Mouse (Mus musculus) C2C12 (cell line): ENCODE measurements at regions not wholly inside any gene's neighbourhood (a gene's known extent, or its start where the extent isn't known, plus 50 kb on each side); places are given as distances from the start of the nearest gene placed in this dataset.

Source experiments
- H3K27me3 ChIP-seq: one replicate; pipeline ENCODE4 v1.6.1; 2011; ENCODE audit not compliant: control insufficient read depth, insufficient read depth, insufficient read length
- H3K36me3 ChIP-seq: one replicate; pipeline ENCODE4 v1.6.1; 2011; ENCODE audit not compliant: control insufficient read depth, insufficient read depth
- H3K4me3 ChIP-seq: one replicate; pipeline ENCODE4 v1.5.1; 2011; ENCODE audit warnings: mild to moderate bottlenecking, control low read depth; ENCODE audit not compliant: poor library complexity, insufficient read depth, severe bottlenecking
- H3K79me2 ChIP-seq: one replicate; pipeline ENCODE4 v1.6.1; 2011; ENCODE audit not compliant: control insufficient read depth, insufficient read depth
- H3K79me3 ChIP-seq: one replicate; pipeline ENCODE4 v1.6.1; 2011; ENCODE audit warnings: low read depth, control low read depth
- H3ac ChIP-seq: one replicate; pipeline ENCODE3; 2011; ENCODE audit warnings: low read depth; ENCODE audit not compliant: control insufficient read depth, insufficient read length
- CEBPB ChIP-seq: IDR thresholded peaks from one replicate; pipeline ENCODE4 v1.6.1; 2011; ENCODE audit warnings: low read depth, mild to moderate bottlenecking, control low read depth, moderate library complexity
- CTCF ChIP-seq: IDR thresholded peaks from one replicate; pipeline ENCODE4 v1.5.1; 2011; ENCODE audit not compliant: control insufficient read depth, insufficient read depth, insufficient read length
- FOSL1 ChIP-seq: IDR thresholded peaks from one replicate; pipeline ENCODE4 v1.8.0; 2011; ENCODE audit warnings: mild to moderate bottlenecking, low read length; ENCODE audit not compliant: poor library complexity, insufficient read depth, severe bottlenecking
- MAX ChIP-seq: IDR thresholded peaks from one replicate; pipeline ENCODE4 v1.6.1; 2011; ENCODE audit warnings: mild to moderate bottlenecking, control low read depth
- MYOD1 ChIP-seq: IDR thresholded peaks from one replicate; pipeline ENCODE4 v1.6.1; 2011; ENCODE audit warnings: low read depth; ENCODE audit not compliant: control insufficient read depth, insufficient read length
- MYOG ChIP-seq: IDR thresholded peaks from one replicate; pipeline ENCODE4 v1.6.1; 2011; ENCODE audit not compliant: control insufficient read depth, insufficient read length; ENCODE audit errors: extremely low read depth
- USF1 ChIP-seq: IDR thresholded peaks from one replicate; pipeline ENCODE4 v1.6.1; 2011; ENCODE audit warnings: low read depth, mild to moderate bottlenecking, control low read depth, moderate library complexity

DNA sequence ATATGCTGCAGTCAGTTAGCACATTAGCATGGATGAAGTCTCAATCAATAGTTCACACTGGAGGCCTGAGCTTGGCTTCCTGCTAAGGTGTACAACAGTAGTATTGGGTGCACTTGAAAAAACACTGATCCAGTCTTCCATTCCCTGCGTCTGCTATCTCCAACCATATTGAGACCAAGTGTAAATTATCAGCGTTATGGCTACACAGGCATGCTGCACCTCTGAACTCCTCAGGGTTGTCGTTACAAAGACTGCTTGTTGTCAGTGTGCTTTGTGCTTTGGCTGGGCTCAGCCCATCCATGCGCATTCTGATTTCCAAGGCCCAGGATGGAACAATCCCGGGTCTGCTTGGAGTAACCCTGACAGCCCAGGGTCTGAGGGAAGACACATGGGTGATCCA is 80.7 kb upstream of the Podxl start:
- H3K4me3 ChIP-seq, result no peak overlapping the region
- TF ChIP-seq CEBPB, result no peak
- no peak for TF ChIP-seq FOSL1
- TF ChIP-seq MYOG, result no peak
- no peak for TF ChIP-seq MAX
- TF ChIP-seq USF1, result no peak
- TF ChIP-seq MYOD1, result no peak
- no peak for TF ChIP-seq CTCF
- H3K36me3 ChIP-seq, result no peaks in the 10 kb centered on the region
- H3K27me3 ChIP-seq, result peaks cover 19% of the 10 kb centered on the region
- H3ac ChIP-seq, result no peak overlapping the region
- H3K79me3 ChIP-seq, result no peaks in the 10 kb centered on the region
- H3K79me2 ChIP-seq, result no peaks in the 10 kb centered on the region

- Histone ChIP-seq H3K79me3 (no peaks in the 10 kb centered on the region), H3K36me3 (no peaks in the 10 kb centered on the region), H3ac (no peak overlapping the region), H3K27me3 (peaks cover 11% of the 10 kb centered on the region), H3K4me3 (no peak overlapping the region), H3K79me2 (no peaks in the 10 kb centered on the region)
- TF ChIP-seq MYOG, result no peak
- no peak for TF ChIP-seq USF1
- no peak for TF ChIP-seq FOSL1
- TF ChIP-seq CTCF, result no peak
- no peak for TF ChIP-seq CEBPB
- TF ChIP-seq MAX, result no peak
- TF ChIP-seq MYOD1, result no peak
Observed at GRCm38 (mm10) chr6:31642451-31642942, 78.7 kb upstream of the Podxl start.

DNA sequence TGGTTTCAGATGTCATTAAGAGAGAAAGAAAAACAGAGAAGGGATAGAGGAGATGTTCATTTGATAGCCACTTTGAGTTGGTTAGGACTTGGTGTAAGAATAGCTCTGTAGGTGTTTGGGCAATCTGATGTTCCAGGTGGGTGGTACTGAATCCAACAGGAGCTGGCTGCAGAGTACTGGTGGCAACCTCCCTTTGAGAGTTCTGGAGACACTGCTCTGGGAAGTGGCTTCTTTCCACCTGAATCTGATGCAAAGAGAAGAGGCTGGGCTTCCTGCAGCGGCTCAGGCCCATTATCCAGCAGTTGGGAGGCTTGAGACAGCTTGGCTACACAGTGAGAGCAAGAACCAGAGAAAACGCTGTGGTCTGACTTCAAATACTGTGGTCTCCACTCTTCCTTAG is 77.0 kb upstream of the Podxl start:
- Histone ChIP-seq H3K79me2 (no peaks in the 10 kb centered on the region), H3K27me3 (peaks cover 5% of the 10 kb centered on the region), H3K4me3 (no peak overlapping the region), H3K79me3 (no peaks in the 10 kb centered on the region), H3K36me3 (no peaks in the 10 kb centered on the region), H3ac (no peak overlapping the region)
- TF ChIP-seq CTCF, result no peak
- no peak for TF ChIP-seq MAX
- TF ChIP-seq FOSL1, result no peak
- TF ChIP-seq MYOD1, result no peak
- TF ChIP-seq MYOG, result no peak
- no peak for TF ChIP-seq USF1
- no peak for TF ChIP-seq CEBPB

- Histone ChIP-seq H3K4me3 (no peak overlapping the region), H3K27me3 (no peaks in the 10 kb centered on the region), H3ac (no peak overlapping the region), H3K36me3 (no peaks in the 10 kb centered on the region), H3K79me2 (no peaks in the 10 kb centered on the region), H3K79me3 (no peaks in the 10 kb centered on the region)
- TF ChIP-seq CEBPB, result no peak
- peak; percentile 72 for TF ChIP-seq CTCF
Observed at GRCm38 (mm10) chr6:31639460-31639859, 75.7 kb upstream of the Podxl start.

DNA sequence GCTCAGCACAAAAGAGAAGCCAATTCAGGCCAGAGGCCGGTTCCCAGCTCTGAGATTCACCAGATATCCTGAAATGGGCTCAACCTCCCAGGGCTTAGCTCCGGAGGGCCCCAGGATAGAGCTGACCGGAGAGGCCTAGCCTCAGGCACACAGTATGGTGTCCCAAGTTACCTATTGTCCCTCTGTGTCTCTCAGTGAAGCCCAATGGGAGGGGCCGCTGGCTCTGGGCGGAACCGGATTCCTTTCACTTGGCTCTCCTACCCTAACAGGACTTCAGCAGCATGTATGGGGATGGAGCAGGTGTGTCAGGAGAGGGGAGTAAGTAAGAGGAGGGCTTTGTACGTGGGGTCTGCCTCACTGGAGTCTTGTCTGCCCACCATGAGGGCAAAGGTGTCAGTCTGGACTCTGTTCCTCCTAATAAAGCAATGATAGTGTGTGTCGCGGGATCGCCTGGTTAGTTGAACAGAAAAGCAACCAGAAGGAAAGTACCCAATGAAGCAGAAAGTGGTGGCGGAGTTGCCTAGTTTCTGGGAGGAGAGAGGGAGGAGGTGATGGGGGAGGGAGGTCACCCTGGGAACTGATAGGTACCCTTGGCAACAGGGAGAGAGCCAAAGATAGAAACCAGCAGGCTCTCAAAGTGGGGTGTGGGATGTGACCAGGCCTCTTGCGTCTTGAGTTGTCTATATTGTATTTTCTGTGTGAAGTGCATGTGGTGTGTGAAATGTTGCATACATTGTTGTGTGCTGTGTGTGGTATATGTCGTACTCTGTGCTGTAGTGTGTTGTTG is 74.8 kb upstream of the Podxl start:
- H3ac ChIP-seq, result no peak overlapping the region
- H3K79me2 ChIP-seq, result no peaks in the 10 kb centered on the region
- H3K27me3 ChIP-seq, result no peaks in the 10 kb centered on the region
- H3K36me3 ChIP-seq, result no peaks in the 10 kb centered on the region
- no peaks in the 10 kb centered on the region for H3K79me3 ChIP-seq
- H3K4me3 ChIP-seq, result no peak overlapping the region
- TF ChIP-seq MAX (no peak), FOSL1 (no peak), MYOD1 (no peak), CEBPB (no peak), CTCF (no peak), MYOG (no peak), USF1 (no peak)

DNA sequence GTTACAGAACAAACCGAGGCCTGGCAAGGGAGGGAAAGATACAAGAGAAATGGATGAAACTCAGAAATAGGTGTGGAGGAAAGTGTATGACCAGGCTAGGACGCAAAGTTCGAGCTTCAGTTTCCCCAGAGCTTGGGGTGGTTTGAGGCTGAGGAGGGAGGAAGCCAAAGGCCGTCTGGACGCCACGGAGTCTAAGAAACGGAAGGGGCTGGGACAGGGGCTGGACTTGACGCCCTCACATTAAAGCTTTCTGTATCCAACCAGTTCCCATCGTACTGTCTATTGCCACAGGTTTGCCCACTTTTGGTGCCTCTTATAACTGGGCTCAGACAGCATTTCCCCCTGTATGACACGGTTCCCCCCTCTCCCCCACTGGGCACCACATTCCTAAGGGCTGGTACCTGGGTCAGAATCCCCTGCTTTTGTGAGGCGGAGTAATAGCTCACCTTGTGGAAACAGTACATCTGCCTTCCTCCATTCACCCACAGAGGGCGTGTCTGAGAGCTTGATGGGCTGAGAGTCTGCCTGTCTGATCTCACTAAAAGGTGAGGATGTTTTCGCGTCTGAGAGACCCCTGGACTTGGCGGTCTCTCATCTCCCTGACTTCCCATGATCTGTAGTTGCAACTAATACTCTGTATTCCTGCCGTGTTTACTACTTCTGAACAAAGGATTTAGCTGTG is 73.7 kb upstream of the Podxl start:
- TF ChIP-seq MYOD1 (no peak), USF1 (no peak), CEBPB (no peak), MAX (no peak), MYOG (no peak), CTCF (no peak), FOSL1 (no peak)

More for the DNA sequence above, 73.7 kb upstream of the Podxl start:
- Histone ChIP-seq H3K79me2 (no peaks in the 10 kb centered on the region), H3K4me3 (no peak overlapping the region), H3K27me3 (peaks cover 4% of the 10 kb centered on the region), H3ac (no peak overlapping the region), H3K36me3 (no peaks in the 10 kb centered on the region), H3K79me3 (no peaks in the 10 kb centered on the region)
